Mouse (Mus musculus): ENCODE data around the gene Klrb1a.

DNA sequence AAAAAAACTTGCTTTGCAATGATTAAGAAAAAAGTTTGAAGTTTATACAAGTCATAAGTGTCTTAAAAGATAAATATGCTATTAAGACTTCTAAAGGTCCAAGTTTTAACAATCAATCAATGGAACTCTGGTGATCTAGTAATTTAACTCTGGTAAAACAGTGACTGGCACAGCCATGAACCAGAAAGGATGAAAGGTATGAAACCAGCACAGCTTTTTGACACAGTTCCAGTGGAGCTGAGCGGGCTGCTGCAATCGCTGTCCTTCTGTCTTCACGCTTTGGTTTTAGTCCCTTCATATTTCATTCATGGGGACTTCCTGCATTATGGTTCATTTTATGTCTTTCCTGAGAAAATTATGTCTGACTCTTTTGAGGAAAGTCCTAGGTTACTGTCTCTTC, 26.3 kb upstream of the Klrb1a start:
- TF ChIP-seq CTCF (conservative IDR thresholded peaks at IDR 0.05; ENCODE audit: low read length), result no peak
- no peak for TF ChIP-seq POU5F1 (IDR thresholded peaks at IDR 0.05; ENCODE audit: borderline replicate concordance, low read length)
- no peak for TF ChIP-seq NANOG (IDR thresholded peaks at IDR 0.05; ENCODE audit: borderline replicate concordance, low read length)
